ENCODE assay signal across 12 mouse cellular contexts in genomic region chr7:125335586-125336165, GRCm38 (mm10).
DNase-seq lines count a peak whose midpoint lies in the region; ATAC-seq lines count a peak whose summit lies in the region.
"Had no signal": no experiment of that assay in that cellular context is flagged by ENCODE, and none has a peak within 500 bp of the region (broad histone marks: within the 10 kb centered on the region; RNA-seq: fewer than 3 reads in every experiment).

No protein-coding gene starts in this region.

- H3K4me2 ChIP-seq in forebrain, embryonic 13.5 days: no peak overlapping the region
- no peak overlapping the region for H3K4me2 ChIP-seq in forebrain, embryonic 12.5 days
- no peak overlapping the region for H3K4me2 ChIP-seq in neural tube, embryonic 12.5 days (replicated peaks)

- no peak overlapping the region for H3K4me3 ChIP-seq in forebrain, embryonic 13.5 days
- no peak overlapping the region for H3K4me3 ChIP-seq in forebrain, embryonic 12.5 days (replicated peaks)
- no peak overlapping the region for H3K4me3 ChIP-seq in neural tube, embryonic 12.5 days

- no peaks in the 10 kb centered on the region; the same call in 1 of the 2 replicates for H3K27me3 ChIP-seq in forebrain, embryonic 13.5 days
- H3K27me3 ChIP-seq in forebrain, embryonic 12.5 days: 0 out of 2 replicates have a peak, but pooled peaks cover 8% of the 10 kb centered on the region
- H3K27me3 ChIP-seq in neural tube, embryonic 12.5 days (replicated peaks): no peaks in the 10 kb centered on the region
- H3K27me3 ChIP-seq: Patski had no signal

- peak; percentile 62 for ATAC-seq in forebrain, embryonic 13.5 days
- no peak for ATAC-seq in forebrain, embryonic 12.5 days (ENCODE audit: low FRiP score)
- ATAC-seq in neural tube, embryonic 12.5 days (ENCODE audit: low FRiP score, low read depth): peak; percentile 35; the same call in 1 of the 2 replicates
- ATAC-seq in activated CD4-positive, CD25-positive, alpha-beta regulatory T cell, adult 4 months: no peak
- ATAC-seq: Patski had no signal

- H3K9me3 ChIP-seq in forebrain, embryonic 13.5 days (replicated peaks): no peaks in the 10 kb centered on the region
- no peaks in the 10 kb centered on the region for H3K9me3 ChIP-seq in forebrain, embryonic 12.5 days
- H3K9me3 ChIP-seq in neural tube, embryonic 12.5 days: no peaks in the 10 kb centered on the region

- no peak overlapping the region for H3K9ac ChIP-seq in forebrain, embryonic 13.5 days
- H3K9ac ChIP-seq in forebrain, embryonic 12.5 days: no peak overlapping the region
- H3K9ac ChIP-seq in neural tube, embryonic 12.5 days: no peak overlapping the region

- no peaks in the 10 kb centered on the region for H3K36me3 ChIP-seq in forebrain, embryonic 13.5 days (ENCODE audit: poor library complexity, severe bottlenecking)
- H3K36me3 ChIP-seq in forebrain, embryonic 12.5 days (replicated peaks): no peaks in the 10 kb centered on the region
- no peaks in the 10 kb centered on the region for H3K36me3 ChIP-seq in neural tube, embryonic 12.5 days

- peaks cover 9% of the 10 kb centered on the region for H3K4me1 ChIP-seq in forebrain, embryonic 13.5 days
- peaks cover 5% of the 10 kb centered on the region; the same call in 1 of the 2 replicates for H3K4me1 ChIP-seq in forebrain, embryonic 12.5 days
- peaks cover 6% of the 10 kb centered on the region; the same call in 1 of the 2 replicates for H3K4me1 ChIP-seq in neural tube, embryonic 12.5 days

- no peak for DNase-seq in neural tube, embryonic 10.5 days (ENCODE audit: extremely low spot score, low spot score)
- peak; percentile 43 to 45 for DNase-seq in cerebellum, postnatal 36 days
- peak; percentile 33 for DNase-seq in retina, postnatal 7 days (ENCODE audit: low read depth, low spot score)
- DNase-seq in ovary, adult 18-20 months (ENCODE audit: low spot score): no peak
- DNase-seq: B cell, adult 2 months; gastrocnemius, postnatal 14 days; kidney, postnatal 4 days had no signal

- 8% methylated on average over 3 of the region's 3 CpGs for WGBS in forebrain, embryonic 13.5 days
- WGBS in forebrain, embryonic 12.5 days: 18% methylated on average over 3 of the region's 3 CpGs
- WGBS in neural tube, embryonic 12.5 days: 28% methylated on average over 3 of the region's 3 CpGs

- no peak overlapping the region for H3K27ac ChIP-seq in forebrain, embryonic 13.5 days
- H3K27ac ChIP-seq in forebrain, embryonic 12.5 days: no peak overlapping the region
- no peak overlapping the region for H3K27ac ChIP-seq in neural tube, embryonic 12.5 days

Comparison
In these comparisons a context has a peak if more than half of its experiments do, and no peak if none do; other contexts are left out.
1. ATAC-seq: peak in forebrain, embryonic 13.5 days (single experiment) and neural tube, embryonic 12.5 days (single experiment); none in forebrain, embryonic 12.5 days (single experiment) and activated CD4-positive, CD25-positive, alpha-beta regulatory T cell, adult 4 months (single experiment).
2. DNase-seq: peak in cerebellum, postnatal 36 days (2 of 2) and retina, postnatal 7 days (single experiment); none in neural tube, embryonic 10.5 days (single experiment) and ovary, adult 18-20 months (single experiment).